Mouse (Mus musculus) brain, embryonic 14.5 days (tissue): Measurements from ENCODE around the gene Nxpe2. TPM values are rescaled to one million over a fixed set of nuclear protein-coding genes. Genes with fewer than 3 reads are reported as not detected.

Source experiments
- DNase-seq: peaks from one replicate; pipeline ENCODE4 v3.0.0-alpha.2; 2011; ENCODE audit warnings: low read depth
- CTCF ChIP-seq: fragments of 200-500 bp; IDR thresholded peaks from 2 replicates; pipeline ENCODE4 v1.5.1; 2012; ENCODE audit warnings: inconsistent platforms, mild to moderate bottlenecking, moderate library complexity, borderline replicate concordance; ENCODE audit not compliant: insufficient read depth, insufficient read length; ENCODE audit errors: extremely low read depth
- POLR2A ChIP-seq: fragments of 200-500 bp; IDR thresholded peaks from 2 replicates; pipeline ENCODE4 v1.6.1; 2012; ENCODE audit warnings: mild to moderate bottlenecking, inconsistent platforms, borderline replicate concordance; ENCODE audit not compliant: poor library complexity, insufficient read depth, insufficient read length, severe bottlenecking; ENCODE audit errors: extremely low read depth
- polyA plus RNA-seq: library from polyadenylated mRNA; depleted of rRNA; stranded (reverse); fragments of >200 nt; gene quantifications from 2 replicates; pipeline ENCODE4 v1.2.3, GENCODE M21; 2012; rRNA removed

Gene Nxpe2
- polyA plus RNA-seq, 1 experiment: 0.40 TPM

- TF ChIP-seq POLR2A: no peak
- TF ChIP-seq CTCF: no peak
Measured at GRCm38 (mm10) chr9:48284221-48284620, 69.0 kb downstream of the Nxpe2 start.

DNA sequence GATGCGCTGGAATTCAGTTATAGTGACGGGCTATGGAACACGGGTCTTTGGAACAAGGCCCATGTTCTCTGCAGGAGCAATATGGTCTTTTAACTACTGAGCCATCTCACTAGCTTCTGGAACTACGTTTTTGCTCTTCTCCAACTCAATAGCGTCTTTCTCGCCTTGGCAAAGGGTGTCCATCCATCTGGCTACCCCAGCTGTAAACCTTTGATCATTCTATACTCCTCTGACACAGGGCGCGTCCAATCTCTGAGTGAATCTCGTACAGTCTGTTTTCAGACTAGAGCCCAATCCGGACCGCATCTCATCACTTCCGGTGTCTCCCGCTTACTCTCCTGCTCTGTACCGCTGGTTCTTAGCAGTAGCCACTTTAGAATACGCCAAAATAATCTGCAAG is 76.4 kb downstream of the Nxpe2 start:
- TF ChIP-seq POLR2A: no peak
- TF ChIP-seq CTCF: no peak

More at GRCm38 (mm10) chr9:48284221-48284620, 69.0 kb downstream of the Nxpe2 start:
- peak; percentile 5 for DNase-seq

More for the DNA sequence above, 76.4 kb downstream of the Nxpe2 start:
- peak; percentile 22 for DNase-seq

Other genes with a start within 250 kb of the Nxpe2 start
- 5.2 and 6.7 TPM in 2 replicates for gene Nxpe4, start 191.4 kb downstream of the Nxpe2 start, polyA plus RNA-seq
- 80.3 and 93.7 TPM in 2 replicates for gene Rexo2, start 127.2 kb upstream of the Nxpe2 start, polyA plus RNA-seq
- gene Rbm7, start 141.8 kb upstream of the Nxpe2 start, polyA plus RNA-seq: 38.6 and 43.9 TPM in 2 replicates
- 18.8 and 25.5 TPM in 2 replicates for gene Gm5617, start 142.0 kb upstream of the Nxpe2 start, polyA plus RNA-seq